Mouse (Mus musculus) small intestine, adult 2 months (tissue): Measurements from ENCODE around the gene Gm38393.

Source experiments
- CTCF ChIP-seq: fragments of 200-500 bp; IDR thresholded peaks from 2 replicates; pipeline ENCODE4 v1.5.1; 2012; ENCODE audit warnings: low read depth, mild to moderate bottlenecking, control low read depth, inconsistent platforms, low read length, moderate library complexity, mixed read lengths; ENCODE audit not compliant: insufficient replicate concordance, insufficient read length; ENCODE audit errors: extremely low read depth
- POLR2A ChIP-seq: fragments of 200-500 bp; IDR thresholded peaks from 2 replicates; pipeline ENCODE4 v1.6.1; 2012; ENCODE audit warnings: low read depth, mild to moderate bottlenecking, control low read depth, inconsistent platforms, low read length, moderate library complexity

GRCm38 (mm10) chr7:60006262-60006661 lies 1.4 kb upstream of the Gm38393 start:
- TF ChIP-seq POLR2A (no peak), CTCF (no peak)
